Mouse (Mus musculus) hindbrain, postnatal 0 days (tissue): ENCODE data around the gene Kank2. TPM values are rescaled to one million over a fixed set of nuclear protein-coding genes. Genes with fewer than 3 reads are reported as not detected.

Experiments used
- ATAC-seq: fragments of 200-750 bp; cut with Nextera tagmentation; 2 replicates; pipeline ENCODE4 v1.8.0; 2017; ENCODE audit warnings: mild to moderate bottlenecking, moderate TSS enrichment, moderate library complexity
- DNase-seq: peaks from one replicate; pipeline ENCODE4 v3.0.0-alpha.2; 2015; ENCODE audit warnings: low spot score
- H3K27ac ChIP-seq: fragments of 300-500 bp; sonication (generic); 2 replicates; pipeline ENCODE4 v1.5.1; 2014; ENCODE audit warnings: mild to moderate bottlenecking
- H3K27me3 ChIP-seq: fragments of 300-500 bp; sonication (generic); 2 replicates; pipeline ENCODE4 v1.6.1; 2014; ENCODE audit warnings: low read length, mixed read lengths; ENCODE audit not compliant: insufficient read depth
- H3K36me3 ChIP-seq: fragments of 300-500 bp; sonication (generic); 2 replicates; pipeline ENCODE4 v1.6.1; 2014; ENCODE audit warnings: low read length, mixed read lengths; ENCODE audit not compliant: insufficient read depth
- H3K4me1 ChIP-seq: fragments of 300-500 bp; sonication (generic); 2 replicates; pipeline ENCODE4 v1.6.1; 2014; ENCODE audit warnings: antibody characterized with exemption, low read length, mixed read lengths; ENCODE audit not compliant: insufficient read depth
- H3K4me2 ChIP-seq: fragments of 300-500 bp; sonication (generic); 2 replicates; pipeline ENCODE4 v1.6.1; 2014; ENCODE audit warnings: low read depth, mild to moderate bottlenecking, low read length, moderate library complexity, mixed read lengths
- H3K4me3 ChIP-seq: fragments of 300-500 bp; sonication (generic); 2 replicates; pipeline ENCODE4 v1.5.1; 2014; ENCODE audit warnings: low read length
- H3K9ac ChIP-seq: fragments of 300-500 bp; sonication (generic); replicated peaks from 2 replicates; pipeline ENCODE4 v1.6.1; 2014; ENCODE audit warnings: mild to moderate bottlenecking, low read length, moderate library complexity, mixed read lengths
- H3K9me3 ChIP-seq: fragments of 300-500 bp; sonication (generic); 2 replicates; pipeline ENCODE4 v1.6.1; 2016; ENCODE audit warnings: low read length, mixed read lengths
- CTCF ChIP-seq: IDR thresholded peaks from 2 replicates; pipeline ENCODE4 v1.5.1; 2016; ENCODE audit warnings: antibody characterized with exemption, control low read depth, low read depth
- WGBS: fragments of 180-500 bp; shearing (Covaris S2); extraction: QIAGEN DNeasy Blood & Tissue Kit; methylation state at CpG from one replicate; pipeline ENCODE4 v1.1.7; 2014; 5-methylcytosine and 5-hydroxymethylcytosine counted together
- polyA plus RNA-seq: library from polyadenylated mRNA; unstranded; fragments of >200 nt; fragmentation: Nextera tagmentation; extraction: Ambion mirVana; gene quantifications from 2 replicates; pipeline ENCODE4 v1.2.1, GENCODE M21; 2015
- total RNA-seq: library from RNA; depleted of rRNA; stranded (reverse); fragments of >200 nt; gene quantifications from 2 replicates; pipeline ENCODE4 v1.2.3, GENCODE M21; 2014

Kank2 gene
- total and polyA plus RNA-seq, 2 experiments from 2014 or later: 3.1 to 19.1 TPM

GRCm38 (mm10) chr9:21769558-21770183 lies 28.9 kb downstream of the Kank2 start:
- peak; percentile 12 for DNase-seq
- Histone ChIP-seq H3K9ac (no peak overlapping the region), H3K9me3 (no peaks in the 10 kb centered on the region)

GRCm38 (mm10) chr9:21768511-21769411 lies 29.8 kb downstream of the Kank2 start:
- peak; percentile 38 for DNase-seq
- no peak for TF ChIP-seq CTCF
- H3K4me1 ChIP-seq: peaks cover 5% of the 10 kb centered on the region; the same call in 1 of the 2 replicates
- H3K4me2 ChIP-seq: no peak overlapping the region
- no peaks in the 10 kb centered on the region for H3K36me3 ChIP-seq
- no peak for ATAC-seq
- no peak overlapping the region for H3K4me3 ChIP-seq
- peak overlapping the region; percentile 34; the same call in 1 of the 2 replicates for H3K27ac ChIP-seq
- H3K27me3 ChIP-seq: no peaks in the 10 kb centered on the region
- 27% methylated on average over 13 of the region's 13 CpGs for WGBS
- H3K9me3 ChIP-seq: no peaks in the 10 kb centered on the region
- no peak overlapping the region for H3K9ac ChIP-seq

More at GRCm38 (mm10) chr9:21769558-21770183, 28.9 kb downstream of the Kank2 start:
- 63% methylated on average over 26 of the region's 26 CpGs for WGBS
- Histone ChIP-seq H3K4me1 (peaks cover 5% of the 10 kb centered on the region; the same call in 1 of the 2 replicates), H3K4me2 (no peak overlapping the region), H3K36me3 (no peaks in the 10 kb centered on the region), H3K27me3 (no peaks in the 10 kb centered on the region), H3K27ac (no peak overlapping the region), H3K4me3 (no peak overlapping the region)
- TF ChIP-seq CTCF: no peak
- peak; percentile 50 for ATAC-seq

GRCm38 (mm10) chr9:21767896-21768295 lies 30.6 kb downstream of the Kank2 start:
- WGBS: 52% methylated on average over 11 of the region's 11 CpGs
- Histone ChIP-seq H3K27ac (no peak overlapping the region; the same call in 1 of the 2 replicates), H3K9ac (no peak overlapping the region), H3K27me3 (no peaks in the 10 kb centered on the region), H3K36me3 (no peaks in the 10 kb centered on the region), H3K4me1 (peaks cover 5% of the 10 kb centered on the region; the same call in 1 of the 2 replicates), H3K9me3 (no peaks in the 10 kb centered on the region), H3K4me2 (no peak overlapping the region), H3K4me3 (no peak overlapping the region)
- ATAC-seq: no peak
- TF ChIP-seq CTCF: no peak
- DNase-seq: peak; percentile 36

- TF ChIP-seq CTCF: no peak
- H3K36me3 ChIP-seq: no peaks in the 10 kb centered on the region
- no peak overlapping the region for H3K4me2 ChIP-seq
- no peaks in the 10 kb centered on the region for H3K9me3 ChIP-seq
- DNase-seq (no peak), ATAC-seq (no peak)
- 94% methylated on average over 6 of the region's 6 CpGs for WGBS
- peaks cover under 1% of the 10 kb centered on the region; the same call in 1 of the 2 replicates for H3K4me1 ChIP-seq
- H3K27ac ChIP-seq: no peak overlapping the region
- no peak overlapping the region for H3K4me3 ChIP-seq
- no peaks in the 10 kb centered on the region for H3K27me3 ChIP-seq
- no peak overlapping the region for H3K9ac ChIP-seq
Measured at GRCm38 (mm10) chr9:21764084-21764999, 34.2 kb downstream of the Kank2 start.

GRCm38 (mm10) chr9:21762135-21762534 lies 36.4 kb downstream of the Kank2 start:
- no peaks in the 10 kb centered on the region for H3K9me3 ChIP-seq
- no peak overlapping the region for H3K4me2 ChIP-seq
- TF ChIP-seq CTCF: no peak
- DNase-seq (no peak), ATAC-seq (no peak)
- H3K4me1 ChIP-seq: no peaks in the 10 kb centered on the region
- H3K27ac ChIP-seq: no peak overlapping the region
- no peak overlapping the region for H3K9ac ChIP-seq
- H3K4me3 ChIP-seq: no peak overlapping the region
- no peaks in the 10 kb centered on the region for H3K27me3 ChIP-seq
- H3K36me3 ChIP-seq: no peaks in the 10 kb centered on the region
